Mouse (Mus musculus) stomach, postnatal 0 days (tissue): Measurements from ENCODE around the gene Col18a1.

Source experiments
- CTCF ChIP-seq: IDR thresholded peaks from 2 replicates; pipeline ENCODE4 v1.5.1; 2016; ENCODE audit warnings: antibody characterized with exemption, low read depth, mild to moderate bottlenecking, moderate library complexity
- EP300 ChIP-seq: optimal IDR thresholded peaks from 2 replicates; pipeline ENCODE3; 2016; ENCODE audit warnings: antibody characterized with exemption

DNA sequence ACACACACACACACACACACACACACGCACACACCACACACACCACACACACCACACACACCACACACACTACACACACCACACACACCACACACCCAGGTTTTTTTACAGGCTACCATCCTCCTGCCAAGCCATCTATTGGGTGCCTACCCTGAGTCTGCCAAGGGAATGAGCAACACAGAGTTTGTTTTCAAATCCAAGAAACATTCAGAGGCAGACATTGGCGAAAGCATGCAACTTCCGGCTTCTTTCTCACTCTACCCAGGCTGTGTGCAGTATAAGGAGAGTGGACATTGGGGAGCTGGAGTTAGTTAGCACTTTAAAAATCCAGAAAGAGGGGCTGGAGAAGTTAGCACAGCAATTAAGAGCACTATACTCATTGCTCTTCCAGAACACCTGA is 157.7 kb downstream of the Col18a1 start:
- TF ChIP-seq CTCF (no peak), EP300 (no peak)
